Mouse (Mus musculus): ENCODE measurements at regions not wholly inside any gene's neighbourhood (a gene's known extent, or its start where the extent isn't known, plus 50 kb on each side); places are given as distances from the start of the nearest gene placed in this dataset.
A peak's percentile ranks its signal among the peaks of the same experiment; 100 is the strongest.

DNA sequence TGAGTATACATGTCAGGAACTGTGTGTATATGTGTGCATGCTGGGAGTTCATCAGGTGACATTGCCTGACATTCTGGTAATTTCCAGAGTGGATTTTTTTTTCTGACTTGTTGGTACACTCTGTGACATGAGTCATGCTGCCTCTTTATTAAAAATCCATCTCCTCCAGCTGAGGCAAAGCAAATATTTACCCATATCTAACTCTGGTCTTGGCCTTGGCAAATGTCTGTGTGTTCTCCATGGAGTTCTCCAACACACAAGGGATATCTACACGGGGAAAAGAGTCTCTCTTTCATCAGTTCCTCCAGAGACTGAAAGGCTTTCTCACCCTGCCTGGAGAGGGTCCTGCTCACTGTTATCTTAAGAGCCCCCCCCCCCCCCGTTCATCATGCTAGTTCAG is 111.3 kb upstream of the Mbnl2 start:
- 82% methylated on average over 2 of the region's 2 CpGs for WGBS

DNA sequence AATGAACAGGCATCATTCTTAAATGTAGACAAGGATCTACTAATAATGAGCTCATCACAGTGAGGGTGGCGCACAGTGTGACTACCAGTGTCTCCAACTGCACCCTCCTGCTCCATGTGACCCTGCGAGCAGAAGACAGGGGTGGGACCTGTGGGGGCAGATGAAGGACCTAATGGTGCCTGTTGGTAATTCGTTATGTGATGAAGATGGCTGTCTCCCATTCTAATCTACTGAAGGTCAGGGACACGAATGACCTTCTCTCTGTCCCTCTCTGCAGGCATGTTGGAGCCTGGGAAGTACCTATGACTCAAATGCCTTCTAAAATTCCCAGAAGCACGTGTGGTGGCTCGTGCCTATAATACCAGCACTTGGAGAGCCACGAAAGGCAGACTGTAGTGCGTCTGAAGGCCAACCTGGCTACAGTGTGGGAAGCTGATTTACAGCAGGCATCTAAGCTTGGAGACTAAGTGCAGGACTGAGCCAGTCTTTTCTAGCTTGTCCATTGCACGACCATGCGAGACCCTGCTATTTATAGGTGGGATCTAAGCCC is 109.9 kb upstream of the Mbnl2 start:
- Histone ChIP-seq H3K4me1 (replicated peaks; ENCODE audit: control insufficient read depth, insufficient read depth, low read length) (no peaks in the 10 kb centered on the region), H3K9ac (replicated peaks; ENCODE audit: low read depth, low read length) (no peak overlapping the region), H3K27ac (ENCODE audit: low read length) (no peak overlapping the region), H3K9me3 (ENCODE audit: control insufficient read depth, low read length) (no peaks in the 10 kb centered on the region), H3K4me2 (ENCODE audit: low read length) (no peak overlapping the region), H3K36me3 (ENCODE audit: control insufficient read depth, insufficient read depth) (no peaks in the 10 kb centered on the region), H3K27me3 (replicated peaks; ENCODE audit: control insufficient read depth, insufficient read depth, low read length) (no peaks in the 10 kb centered on the region), H3K4me3 (replicated peaks; ENCODE audit: low read length) (no peak overlapping the region)
- 90% methylated on average over 10 of the region's 10 CpGs for WGBS
- ATAC-seq = no peak

More for the DNA sequence above, 111.3 kb upstream of the Mbnl2 start:
- H3K9me3 ChIP-seq (ENCODE audit: control insufficient read depth, low read length) = no peaks in the 10 kb centered on the region
- no peaks in the 10 kb centered on the region for H3K27me3 ChIP-seq (replicated peaks; ENCODE audit: control insufficient read depth, insufficient read depth, low read length)
- no peak overlapping the region for H3K27ac ChIP-seq (ENCODE audit: low read length)
- no peak for ATAC-seq
- no peaks in the 10 kb centered on the region for H3K36me3 ChIP-seq (ENCODE audit: control insufficient read depth, insufficient read depth)
- no peaks in the 10 kb centered on the region for H3K4me1 ChIP-seq (replicated peaks; ENCODE audit: control insufficient read depth, insufficient read depth, low read length)
- H3K4me2 ChIP-seq (ENCODE audit: low read length) = no peak overlapping the region
- H3K9ac ChIP-seq (replicated peaks; ENCODE audit: low read depth, low read length) = no peak overlapping the region
- no peak overlapping the region for H3K4me3 ChIP-seq (replicated peaks; ENCODE audit: low read length)

DNA sequence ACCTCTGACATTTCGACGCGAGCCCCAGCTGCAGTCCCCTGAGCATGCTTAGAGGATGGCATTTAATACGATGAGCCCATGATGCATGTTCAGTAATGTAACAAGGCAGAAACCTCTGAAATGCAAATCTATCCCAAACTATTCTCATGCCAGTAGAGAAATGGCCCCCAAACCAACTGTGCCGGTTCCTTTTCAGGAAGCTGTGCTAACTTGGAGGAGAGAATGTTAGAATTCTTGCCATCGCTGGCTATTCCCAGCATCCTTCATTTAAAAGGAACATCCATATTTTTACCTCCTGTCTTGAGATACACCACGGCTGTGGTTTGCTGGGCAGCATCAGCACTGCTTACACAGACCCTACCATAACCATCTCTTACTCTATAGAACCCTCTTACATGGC is 104.7 kb upstream of the Mbnl2 start:
- H3K4me3 ChIP-seq (replicated peaks; ENCODE audit: low read length) = no peak overlapping the region
- no peaks in the 10 kb centered on the region for H3K36me3 ChIP-seq (ENCODE audit: control insufficient read depth, insufficient read depth)
- H3K9me3 ChIP-seq (ENCODE audit: control insufficient read depth, low read length) = no peaks in the 10 kb centered on the region
- no peak overlapping the region for H3K4me2 ChIP-seq (ENCODE audit: low read length)
- H3K27ac ChIP-seq (ENCODE audit: low read length) = no peak overlapping the region
- no peaks in the 10 kb centered on the region for H3K27me3 ChIP-seq (replicated peaks; ENCODE audit: control insufficient read depth, insufficient read depth, low read length)
- H3K9ac ChIP-seq (replicated peaks; ENCODE audit: low read depth, low read length) = no peak overlapping the region
- H3K4me1 ChIP-seq (replicated peaks; ENCODE audit: control insufficient read depth, insufficient read depth, low read length) = no peaks in the 10 kb centered on the region
- no peak for ATAC-seq
- 89% methylated on average over 7 of the region's 7 CpGs for WGBS

DNA sequence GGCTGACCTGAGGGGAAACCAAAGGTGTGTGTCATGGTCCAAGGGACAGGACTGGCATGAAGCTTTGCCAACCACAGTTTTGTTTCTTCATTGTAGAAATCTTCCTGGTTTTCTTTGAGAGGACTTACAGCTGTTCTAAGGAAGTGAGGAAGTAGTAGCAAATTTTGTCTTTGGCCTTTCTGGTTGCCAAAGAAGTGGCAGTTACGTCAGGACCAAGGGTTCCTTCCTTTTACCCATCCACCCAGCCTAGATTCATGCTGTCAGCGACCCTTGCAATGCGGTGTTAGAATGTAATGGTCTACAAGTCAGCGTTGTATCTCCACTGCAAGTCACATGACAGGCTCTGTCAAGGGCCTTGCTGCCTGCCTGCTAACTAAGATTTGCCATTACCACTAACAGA is 103.4 kb upstream of the Mbnl2 start:
- Histone ChIP-seq H3K9ac (replicated peaks; ENCODE audit: low read depth, low read length) (no peak overlapping the region), H3K27me3 (replicated peaks; ENCODE audit: control insufficient read depth, insufficient read depth, low read length) (no peaks in the 10 kb centered on the region), H3K4me1 (replicated peaks; ENCODE audit: control insufficient read depth, insufficient read depth, low read length) (no peaks in the 10 kb centered on the region), H3K4me2 (ENCODE audit: low read length) (no peak overlapping the region), H3K36me3 (ENCODE audit: control insufficient read depth, insufficient read depth) (no peaks in the 10 kb centered on the region), H3K27ac (ENCODE audit: low read length) (no peak overlapping the region), H3K4me3 (replicated peaks; ENCODE audit: low read length) (no peak overlapping the region), H3K9me3 (ENCODE audit: control insufficient read depth, low read length) (no peaks in the 10 kb centered on the region)
- ATAC-seq = no peak
- WGBS = 91% methylated on average over 4 of the region's 4 CpGs

DNA sequence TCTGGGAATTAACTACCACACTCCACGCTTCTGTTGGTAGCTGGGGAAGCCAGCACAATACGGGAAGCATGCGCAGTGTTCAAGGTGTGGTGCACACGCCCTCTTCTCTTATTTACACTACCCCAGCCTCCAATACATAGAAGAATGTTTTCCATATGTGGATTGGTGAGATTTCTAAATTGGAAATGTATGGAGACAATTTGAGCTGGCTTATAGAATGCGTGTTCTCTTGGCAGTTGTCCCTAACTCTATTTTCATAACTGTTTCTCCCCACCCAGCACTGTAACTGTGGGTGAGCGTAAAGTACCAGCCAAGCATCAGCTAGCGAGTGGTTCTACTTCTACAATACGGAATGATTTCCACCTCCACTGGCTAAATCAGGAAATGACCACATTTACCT is 102.6 kb upstream of the Mbnl2 start:
- Histone ChIP-seq H3K4me3 (replicated peaks; ENCODE audit: low read length) (no peak overlapping the region), H3K9ac (replicated peaks; ENCODE audit: low read depth, low read length) (no peak overlapping the region), H3K27me3 (replicated peaks; ENCODE audit: control insufficient read depth, insufficient read depth, low read length) (no peaks in the 10 kb centered on the region), H3K4me1 (replicated peaks; ENCODE audit: control insufficient read depth, insufficient read depth, low read length) (no peaks in the 10 kb centered on the region), H3K36me3 (ENCODE audit: control insufficient read depth, insufficient read depth) (no peaks in the 10 kb centered on the region), H3K27ac (ENCODE audit: low read length) (no peak overlapping the region), H3K4me2 (ENCODE audit: low read length) (no peak overlapping the region), H3K9me3 (ENCODE audit: control insufficient read depth, low read length) (no peaks in the 10 kb centered on the region)
- ATAC-seq = no peak
- WGBS = 78% methylated on average over 8 of the region's 8 CpGs

DNA sequence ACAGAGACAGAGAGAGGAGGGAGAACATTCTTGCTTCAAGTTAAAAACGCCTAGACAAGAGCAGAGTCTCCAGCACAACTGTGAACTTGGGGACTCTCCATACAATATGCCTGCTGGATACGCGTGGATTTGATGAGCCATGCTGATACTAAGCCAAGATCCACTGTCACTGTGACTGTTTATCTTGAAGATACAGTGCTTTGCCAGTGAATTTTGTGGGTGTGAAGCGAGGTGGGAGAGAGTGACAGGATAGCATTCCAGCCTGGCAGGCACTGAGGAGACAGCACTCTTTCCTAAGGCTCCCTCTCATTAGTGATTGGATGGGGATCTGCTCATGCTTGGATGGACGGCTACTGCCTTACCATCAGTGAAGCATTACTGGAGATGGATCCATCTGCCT is 100.9 kb upstream of the Mbnl2 start:
- Histone ChIP-seq H3K27ac (ENCODE audit: low read length) (no peak overlapping the region), H3K9me3 (ENCODE audit: control insufficient read depth, low read length) (no peaks in the 10 kb centered on the region), H3K4me3 (replicated peaks; ENCODE audit: low read length) (no peak overlapping the region), H3K4me1 (replicated peaks; ENCODE audit: control insufficient read depth, insufficient read depth, low read length) (no peaks in the 10 kb centered on the region), H3K27me3 (replicated peaks; ENCODE audit: control insufficient read depth, insufficient read depth, low read length) (no peaks in the 10 kb centered on the region), H3K9ac (replicated peaks; ENCODE audit: low read depth, low read length) (no peak overlapping the region), H3K4me2 (ENCODE audit: low read length) (no peak overlapping the region), H3K36me3 (ENCODE audit: control insufficient read depth, insufficient read depth) (no peaks in the 10 kb centered on the region)
- 64% methylated on average over 5 of the region's 5 CpGs for WGBS
- peak; percentile 86 for ATAC-seq

DNA sequence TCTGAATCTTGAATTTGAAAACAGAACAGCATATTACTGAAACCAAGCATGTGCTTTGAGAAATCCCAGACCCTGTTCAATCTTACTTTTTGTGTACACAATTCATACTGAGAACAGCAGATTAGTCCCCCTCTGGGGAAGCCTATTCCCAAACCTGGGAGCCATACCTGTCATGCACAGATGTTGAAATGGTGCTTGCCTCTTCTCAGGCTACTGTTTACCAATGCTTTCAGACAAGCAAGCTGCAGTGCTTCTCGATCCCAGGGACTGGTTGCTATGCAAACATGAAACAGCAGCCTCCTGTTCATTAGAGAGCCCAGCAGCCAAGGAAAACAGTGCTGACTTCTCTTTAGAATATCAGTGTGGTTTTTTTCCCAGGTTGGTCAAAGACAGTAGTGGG is 80.3 kb upstream of the Mbnl2 start:
- H3K4me3 ChIP-seq (replicated peaks; ENCODE audit: low read length) = no peak overlapping the region
- no peaks in the 10 kb centered on the region for H3K4me1 ChIP-seq (replicated peaks; ENCODE audit: control insufficient read depth, insufficient read depth, low read length)
- 55% methylated on average over 1 of the region's 1 CpGs for WGBS
- H3K27me3 ChIP-seq (replicated peaks; ENCODE audit: control insufficient read depth, insufficient read depth, low read length) = no peaks in the 10 kb centered on the region
- no peaks in the 10 kb centered on the region for H3K36me3 ChIP-seq (ENCODE audit: control insufficient read depth, insufficient read depth)
- no peaks in the 10 kb centered on the region for H3K9me3 ChIP-seq (ENCODE audit: control insufficient read depth, low read length)
- no peak for ATAC-seq
- no peak overlapping the region for H3K4me2 ChIP-seq (ENCODE audit: low read length)
- no peak overlapping the region for H3K27ac ChIP-seq (ENCODE audit: low read length)
- H3K9ac ChIP-seq (replicated peaks; ENCODE audit: low read depth, low read length) = no peak overlapping the region

DNA sequence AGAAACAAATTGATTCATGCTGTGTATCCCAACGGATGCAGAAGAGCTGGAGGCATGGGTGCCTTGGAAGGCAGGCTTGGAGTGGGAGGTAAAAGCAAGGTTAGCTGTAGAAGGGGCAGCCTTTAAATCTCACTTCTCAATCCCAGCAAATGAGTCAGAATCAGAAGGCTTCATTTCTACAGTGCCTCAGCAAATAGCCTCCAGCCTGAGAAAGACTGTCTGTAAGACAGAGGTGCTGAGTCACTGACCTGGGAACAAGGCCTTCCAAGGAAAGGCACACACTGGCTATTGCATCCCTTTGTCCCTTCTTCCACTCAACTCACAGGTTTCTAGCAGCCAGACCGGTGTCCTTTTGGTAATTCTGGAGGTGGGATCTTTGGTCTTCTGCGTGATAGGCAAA is 63.7 kb upstream of the Mbnl2 start:
- no peaks in the 10 kb centered on the region for H3K9me3 ChIP-seq (ENCODE audit: control insufficient read depth, low read length)
- H3K36me3 ChIP-seq (ENCODE audit: control insufficient read depth, insufficient read depth) = no peaks in the 10 kb centered on the region
- no peaks in the 10 kb centered on the region for H3K27me3 ChIP-seq (replicated peaks; ENCODE audit: control insufficient read depth, insufficient read depth, low read length)
- WGBS = 87% methylated on average over 3 of the region's 3 CpGs
- no peak overlapping the region for H3K27ac ChIP-seq (ENCODE audit: low read length)
- ATAC-seq = no peak
- no peaks in the 10 kb centered on the region for H3K4me1 ChIP-seq (replicated peaks; ENCODE audit: control insufficient read depth, insufficient read depth, low read length)
- no peak overlapping the region for H3K4me3 ChIP-seq (replicated peaks; ENCODE audit: low read length)
- H3K9ac ChIP-seq (replicated peaks; ENCODE audit: low read depth, low read length) = no peak overlapping the region
- H3K4me2 ChIP-seq (ENCODE audit: low read length) = no peak overlapping the region

DNA sequence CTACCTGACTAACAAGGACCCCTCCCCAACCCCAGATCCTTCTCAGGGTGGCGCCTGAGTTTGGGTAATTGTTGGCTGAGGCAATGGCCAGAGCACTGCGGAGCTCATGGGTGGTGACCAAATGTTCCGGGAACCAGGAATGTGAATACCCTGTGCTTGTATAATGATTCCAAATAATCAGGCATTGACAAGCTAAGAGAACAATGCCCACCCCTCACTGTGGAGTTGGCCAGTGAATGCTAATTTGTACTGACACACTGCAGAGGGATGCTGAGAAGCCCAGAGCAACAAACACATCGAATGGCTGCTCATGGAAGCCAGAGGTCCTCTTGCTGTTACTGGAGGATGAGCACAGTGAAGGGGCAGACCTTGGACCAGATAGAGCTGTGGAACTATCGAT is 62.8 kb upstream of the Mbnl2 start:
- Histone ChIP-seq H3K4me3 (replicated peaks; ENCODE audit: low read length) (no peak overlapping the region), H3K9ac (replicated peaks; ENCODE audit: low read depth, low read length) (no peak overlapping the region), H3K9me3 (ENCODE audit: control insufficient read depth, low read length) (no peaks in the 10 kb centered on the region), H3K27ac (ENCODE audit: low read length) (no peak overlapping the region), H3K36me3 (ENCODE audit: control insufficient read depth, insufficient read depth) (no peaks in the 10 kb centered on the region), H3K4me2 (ENCODE audit: low read length) (no peak overlapping the region), H3K4me1 (replicated peaks; ENCODE audit: control insufficient read depth, insufficient read depth, low read length) (no peaks in the 10 kb centered on the region), H3K27me3 (replicated peaks; ENCODE audit: control insufficient read depth, insufficient read depth, low read length) (no peaks in the 10 kb centered on the region)
- ATAC-seq = no peak
- 38% methylated on average over 5 of the region's 5 CpGs for WGBS

DNA sequence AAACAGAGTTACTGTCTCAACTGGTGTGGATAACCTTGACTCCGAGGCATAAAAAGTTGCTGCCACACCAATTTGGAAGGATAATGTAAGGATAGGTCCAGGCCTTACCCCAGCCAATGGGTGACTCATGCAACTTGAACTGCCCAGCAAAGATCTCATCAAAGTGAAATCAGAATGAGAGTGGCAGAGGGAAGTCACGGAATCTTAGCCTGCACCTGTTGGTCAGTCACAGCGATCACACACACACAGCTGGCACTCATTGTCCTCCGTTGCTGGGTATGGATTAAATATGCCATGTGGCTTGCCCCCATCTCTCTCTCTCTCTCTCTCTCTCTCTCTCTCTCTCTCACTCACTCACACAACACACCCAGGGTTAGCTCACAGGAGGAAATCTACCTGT is 56.2 kb upstream of the Mbnl2 start:
- H3K27me3 ChIP-seq (replicated peaks; ENCODE audit: control insufficient read depth, insufficient read depth, low read length) = no peaks in the 10 kb centered on the region
- H3K27ac ChIP-seq (ENCODE audit: low read length) = no peak overlapping the region
- 87% methylated on average over 4 of the region's 4 CpGs for WGBS
- ATAC-seq = no peak
- no peak overlapping the region for H3K9ac ChIP-seq (replicated peaks; ENCODE audit: low read depth, low read length)
- 0 out of 2 replicates have a peak, but pooled peaks cover 2% of the 10 kb centered on the region for H3K4me1 ChIP-seq (replicated peaks; ENCODE audit: control insufficient read depth, insufficient read depth, low read length)
- H3K4me3 ChIP-seq (replicated peaks; ENCODE audit: low read length) = no peak overlapping the region
- no peaks in the 10 kb centered on the region for H3K36me3 ChIP-seq (ENCODE audit: control insufficient read depth, insufficient read depth)
- no peak overlapping the region for H3K4me2 ChIP-seq (ENCODE audit: low read length)
- H3K9me3 ChIP-seq (ENCODE audit: control insufficient read depth, low read length) = no peaks in the 10 kb centered on the region
